Mouse (Mus musculus) adrenal gland, postnatal 36 days (tissue): ENCODE measurements around the gene Olfr1276. TPM values are rescaled to one million over a fixed set of nuclear protein-coding genes. Genes with fewer than 3 reads are reported as not detected.

ENCODE experiments used
- DNase-seq, 2 experiments: peaks; one replicate each; pipeline ENCODE4 v3.0.0; 2021; ENCODE audit warnings: mixed read lengths in 1 of 2
- long read RNA-seq, 2 experiments: library from polyadenylated mRNA; stranded (forward); transcript quantifications; one replicate each; pipeline ENCODE4 v2.0.0; 2021; ENCODE audit warnings: borderline sequencing depth in 2 of 2
- total RNA-seq, 2 experiments: library from RNA; stranded (reverse); gene quantifications; 2 replicates each; pipeline ENCODE4 v1.2.3; 2021

Gene Olfr1276
- total RNA-seq: not detected
- long read RNA-seq, experiment 1: 0 reads
- long read RNA-seq, experiment 2: 0 reads

DNA sequence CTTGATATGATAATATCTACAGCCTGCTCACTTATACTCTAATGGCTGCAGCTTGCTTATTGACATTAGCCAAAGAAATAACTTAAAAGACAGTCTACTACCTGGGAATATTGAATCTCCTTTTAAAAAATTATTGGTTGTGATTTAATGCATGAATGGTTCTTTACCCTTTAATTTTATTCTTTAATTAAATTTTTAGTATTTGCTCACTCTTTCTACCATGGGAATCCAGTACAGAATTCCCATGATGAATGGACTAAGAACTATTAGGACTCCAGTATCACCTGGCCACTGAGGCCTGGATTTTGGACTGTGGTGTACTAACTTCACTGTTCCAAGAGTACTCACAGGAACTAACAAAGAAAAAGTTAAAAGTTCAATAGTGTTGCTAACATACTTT, at the start of gene Olfr1276:
Olfr1276 (plus strand) TSS at position 301 of the 400 bp plus-strand sequence.
- no peak for DNase-seq

DNA sequence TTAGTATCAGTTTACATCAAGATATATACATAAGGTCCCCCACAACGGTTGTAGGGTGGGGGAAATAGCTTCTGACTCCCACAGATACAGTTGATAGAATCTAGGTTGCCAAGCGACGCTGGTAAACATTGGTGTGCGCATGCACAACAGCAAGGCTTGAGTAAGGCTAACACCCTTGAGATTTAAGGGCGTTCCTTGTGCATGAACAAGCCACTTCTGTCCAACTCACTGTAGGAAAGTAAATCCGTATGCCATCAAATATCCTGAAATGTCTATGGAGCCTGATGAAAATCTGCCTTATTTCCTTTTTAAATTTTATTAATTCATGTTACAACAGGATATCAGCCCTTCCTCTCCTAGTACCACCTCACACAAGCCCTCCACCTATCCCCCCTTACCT, 24.8 kb upstream of the Olfr1276 start, which contains the start of gene 4930430A15Rik:
4930430A15Rik (minus strand) TSS at position 101 of the 400 bp plus-strand sequence.
- no peak for DNase-seq

GRCm38 (mm10) chr2:111235186-111235585, 19.1 kb upstream of the Olfr1276 start, which contains the start of gene Olfr1275:
Gene Olfr1275 (minus strand): TSS chr2:111235286.
- DNase-seq: no peak

DNA sequence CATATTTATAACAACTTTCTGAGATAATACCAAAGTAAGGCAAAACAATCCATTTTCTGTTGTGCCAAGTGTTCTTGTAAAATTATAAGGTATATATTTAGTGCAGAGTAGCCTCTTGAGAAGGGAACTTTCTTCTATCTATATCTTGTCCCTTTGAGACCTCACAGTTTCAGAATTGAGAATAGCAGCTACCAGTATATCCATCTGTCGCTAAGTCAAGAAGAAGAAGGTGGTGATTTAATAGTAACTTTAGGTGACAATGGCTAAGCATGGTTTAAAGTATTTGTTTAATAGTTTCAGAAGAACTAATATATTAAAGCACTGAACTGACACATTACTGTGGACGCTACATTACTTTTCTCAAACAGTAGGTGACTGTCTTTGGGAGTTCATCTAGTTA, 19.7 kb downstream of the Olfr1276 start, which contains the start of gene Olfr1277:
Olfr1277 (minus strand) TSS at position 101 of the 400 bp plus-strand sequence.
- DNase-seq: no peak

- DNase-seq: no peak
Observed at GRCm38 (mm10) chr2:111289836-111290235, 35.5 kb downstream of the Olfr1276 start, which contains the start of gene Olfr1278. Gene Olfr1278 (plus strand): TSS chr2:111290136.

GRCm38 (mm10) chr2:111298541-111298940, 44.2 kb downstream of the Olfr1276 start:
- DNase-seq: no peak

GRCm38 (mm10) chr2:111300374-111300773, 46.1 kb downstream of the Olfr1276 start, which contains the start of gene Olfr1279:
Gene Olfr1279 (plus strand): TSS chr2:111300635.
- no peak for DNase-seq

Other genes starting within 250 kb of the Olfr1276 start
- gene Gm13941, start 148.5 kb upstream of the Olfr1276 start, total RNA-seq: not detected
- gene Gm15130, start 101.6 kb upstream of the Olfr1276 start, total RNA-seq: not detected
- gene 4930430A15Rik, start 24.9 kb upstream of the Olfr1276 start, total RNA-seq: not detected
- not detected for gene Olfr1275, start 19.2 kb upstream of the Olfr1276 start, total RNA-seq
- gene Olfr1277, start 19.6 kb downstream of the Olfr1276 start, total RNA-seq: not detected
- not detected for gene Olfr1278, start 35.6 kb downstream of the Olfr1276 start, total RNA-seq
- not detected for gene Olfr1279, start 46.1 kb downstream of the Olfr1276 start, total RNA-seq
- not detected for gene Olfr1280, start 59.5 kb downstream of the Olfr1276 start, total RNA-seq
- not detected for gene Olfr1281, start 72.0 kb downstream of the Olfr1276 start, total RNA-seq
- not detected for gene Olfr1282, start 81.6 kb downstream of the Olfr1276 start, total RNA-seq
- gene Olfr1283, start 112.3 kb downstream of the Olfr1276 start, total RNA-seq: not detected
- not detected for gene Olfr1284, start 121.0 kb downstream of the Olfr1276 start, total RNA-seq
- not detected for gene Olfr1286, start 168.6 kb downstream of the Olfr1276 start, total RNA-seq
- not detected for gene Olfr1287, start 194.6 kb downstream of the Olfr1276 start, total RNA-seq
- not detected for gene Olfr1288, start 219.6 kb downstream of the Olfr1276 start, total RNA-seq
- not detected for gene Olfr1289, start 226.3 kb downstream of the Olfr1276 start, total RNA-seq
- not detected for gene Olfr1290, start 239.3 kb downstream of the Olfr1276 start, total RNA-seq
- gene Olfr1291-ps1, start 242.7 kb downstream of the Olfr1276 start, total RNA-seq: not detected